Mouse (Mus musculus): Measurements from ENCODE around the gene Jtb.

- no peak for TF ChIP-seq CTCF (IDR thresholded peaks at IDR 0.05)
- no peak for TF ChIP-seq EP300 (IDR thresholded peaks at IDR 0.05)
Measured at GRCm38 (mm10) chr3:90208662-90209061, 22.7 kb upstream of the Jtb start.
